Mouse (Mus musculus): Measurements from ENCODE around the gene Btg2.

DNA sequence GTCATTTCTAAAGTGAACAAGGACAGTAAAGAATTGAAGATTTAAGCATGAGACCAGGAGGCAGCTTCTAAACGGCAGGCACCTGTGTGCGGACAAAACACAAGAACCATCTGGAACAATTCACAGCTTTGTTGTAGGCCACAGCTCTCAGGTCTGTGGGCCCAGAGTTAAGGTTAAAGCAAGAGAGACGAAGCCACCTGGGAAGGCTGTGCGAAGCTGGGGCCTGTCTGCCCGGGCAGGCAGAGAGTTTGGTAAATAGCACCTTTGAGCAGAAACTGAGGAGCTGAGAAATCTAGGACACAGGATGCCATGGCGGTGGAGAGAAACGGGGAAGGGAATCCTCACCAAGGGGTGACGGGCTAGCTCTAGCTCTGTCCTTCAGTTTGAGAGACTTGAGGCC is 3.4 kb downstream of the Btg2 start:
- TF ChIP-seq CTCF (IDR thresholded peaks at IDR 0.05; ENCODE audit: borderline replicate concordance, control insufficient read depth, extremely low read depth, insufficient read depth, low read length, poor library complexity) (no peak), POLR2A (IDR thresholded peaks at IDR 0.05; ENCODE audit: control insufficient read depth, extremely low read depth, insufficient read depth, low read length, poor library complexity) (peak; percentile 19; the same call in 1 of the 2 replicates)
